Mouse (Mus musculus) heart, postnatal 14 days (tissue): Measurements from ENCODE around the gene Neurod6. TPM values are rescaled to one million over a fixed set of nuclear protein-coding genes. Genes with fewer than 3 reads are reported as not detected.

ENCODE experiments used
- DNase-seq, 2 experiments: peaks; one replicate each; pipeline ENCODE4 v3.0.0; 2021 to 2022
- intact Hi-C: fragments of 180-260 bp; cut with DNase I; formaldehyde crosslinking; loops from one replicate; pipeline ENCODE4 v1.15.1; 2025
- total RNA-seq, 2 experiments: library from RNA; stranded (reverse); gene quantifications; 2 replicates each; pipeline ENCODE4 v1.2.3; 2021

Neurod6 gene
- total RNA-seq, 2 experiments from 2014 or later: not detected

DNA sequence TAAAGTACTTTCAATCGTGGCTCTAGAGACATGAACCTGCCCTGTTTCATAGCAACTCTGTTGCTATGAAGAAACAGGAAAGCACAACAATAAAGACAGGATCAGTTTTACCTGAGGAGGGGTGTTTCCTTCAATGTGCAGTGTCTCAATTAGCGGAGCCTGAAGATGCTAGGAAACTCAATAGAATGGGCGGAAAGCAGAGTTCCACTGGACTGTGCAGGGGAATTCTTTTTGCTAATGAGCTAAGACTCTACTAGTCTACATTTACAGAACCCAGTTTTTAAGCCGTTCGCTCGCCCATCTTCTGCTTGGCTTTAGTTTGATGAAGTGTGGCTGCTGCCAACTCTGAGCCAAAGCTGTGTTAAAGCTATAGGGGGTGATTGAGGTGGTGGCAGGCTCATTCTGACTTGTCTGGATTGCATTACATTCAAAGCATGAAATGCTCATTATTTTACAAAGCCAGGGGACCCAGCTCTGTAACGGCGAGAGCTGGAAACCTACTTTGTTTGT is 33.2 kb downstream of the Neurod6 start:
- DNase-seq: no peak
- intact Hi-C loops: no loop called here

DNA sequence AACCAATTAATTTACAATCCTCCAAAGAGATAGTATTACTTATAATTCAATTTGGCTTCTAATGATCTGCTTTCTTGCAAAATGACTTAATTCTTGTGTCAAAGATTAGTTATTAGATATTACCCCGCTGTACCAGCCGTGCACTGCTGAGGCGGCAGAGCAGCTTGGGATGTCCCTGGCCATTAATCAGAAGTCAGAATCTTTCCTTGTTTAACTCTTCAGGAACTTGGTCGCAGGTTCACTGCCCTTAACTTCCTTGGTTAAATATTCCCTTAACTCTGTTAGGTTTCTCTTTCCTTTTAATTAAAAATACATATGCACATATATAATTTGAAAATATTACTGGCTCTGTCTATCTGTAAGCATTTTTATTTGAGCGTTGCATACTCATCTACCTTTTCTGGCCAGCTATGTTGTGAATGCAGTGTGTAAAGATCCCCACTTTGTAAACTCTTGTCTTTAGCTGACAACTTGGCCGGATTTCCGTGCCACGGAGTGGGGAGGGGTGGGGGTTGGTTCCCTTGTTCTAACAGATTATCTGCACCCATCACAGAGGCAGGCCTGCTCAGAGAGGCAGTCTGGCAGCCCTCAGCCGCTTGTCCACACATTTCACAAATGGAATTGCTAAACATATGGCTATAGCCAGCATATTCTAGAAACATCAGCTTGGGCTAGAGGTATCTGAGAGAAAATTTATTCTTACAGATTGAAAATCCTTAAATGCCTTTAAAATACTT is 34.1 kb downstream of the Neurod6 start:
- DNase-seq: no peak
- intact Hi-C loops: no loop called here

DNA sequence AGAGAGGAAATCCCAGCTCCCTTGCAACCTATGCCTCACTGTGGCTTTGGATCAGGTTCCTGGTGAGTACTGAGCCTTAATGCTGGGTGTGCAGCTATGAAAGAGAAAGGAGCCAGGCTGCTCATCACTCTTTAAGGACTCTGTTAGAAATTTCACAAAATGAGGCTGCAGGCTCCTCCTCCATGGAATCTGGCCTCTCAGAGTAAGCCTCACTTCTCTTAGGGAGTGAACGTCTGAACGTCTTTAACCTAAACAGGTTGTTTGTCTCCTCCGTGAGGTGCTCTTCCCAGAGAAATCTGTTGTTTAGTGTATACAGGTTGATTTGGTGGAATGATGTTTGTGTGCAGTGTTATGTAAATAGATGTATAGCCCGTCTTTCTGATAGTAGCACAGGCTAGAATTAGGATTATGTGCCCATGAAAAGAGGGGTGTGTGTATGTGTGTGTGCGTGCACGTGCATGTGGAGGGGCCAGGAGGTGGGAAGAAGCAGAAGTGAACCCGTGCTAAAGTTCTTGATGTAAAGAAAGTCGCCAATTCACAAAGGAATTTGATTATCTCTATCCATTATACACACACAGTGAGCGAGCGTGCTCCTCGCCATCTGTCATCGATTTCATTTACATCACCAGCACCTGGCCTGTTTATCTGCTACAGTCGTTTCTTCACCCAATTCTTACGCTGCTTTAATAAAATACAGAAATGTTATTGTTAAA is 34.8 kb downstream of the Neurod6 start:
- intact Hi-C loops: no loop called here
- no peak for DNase-seq

GRCm38 (mm10) chr6:55634662-55635061 is 46.4 kb downstream of the Neurod6 start:
- DNase-seq: no peak
- intact Hi-C loops: no loop called here

Other genes with a start within 250 kb of the Neurod6 start
- 1 to 10 TPM; 5.5 to 6.2 TPM for gene Adcyap1r1, start 229.3 kb downstream of the Neurod6 start, total RNA-seq
- gene Itprid1, start 155.6 kb upstream of the Neurod6 start, total RNA-seq: not detected